Mouse (Mus musculus): ENCODE data around the gene Ccl4.

- TF ChIP-seq CTCF (IDR thresholded peaks at IDR 0.05; ENCODE audit: low read depth, low read length): no peak
- no peak for TF ChIP-seq POLR2AphosphoS5 (IDR thresholded peaks at IDR 0.05; ENCODE audit: insufficient replicate concordance, low read depth, low read length)
These were observed 27.5 kb upstream of the Ccl4 start for GRCm38 (mm10) chr11:83634898-83635297.

All from G1E (cell line).